Mouse (Mus musculus) layer of hippocampus, adult 9-10 months (tissue): ENCODE results near the gene Ncam1.

Source experiments
- DNase-seq: peaks from one replicate; pipeline ENCODE4 v3.0.0; 2022; ENCODE audit warnings: low spot score

Ncam1 gene

DNA sequence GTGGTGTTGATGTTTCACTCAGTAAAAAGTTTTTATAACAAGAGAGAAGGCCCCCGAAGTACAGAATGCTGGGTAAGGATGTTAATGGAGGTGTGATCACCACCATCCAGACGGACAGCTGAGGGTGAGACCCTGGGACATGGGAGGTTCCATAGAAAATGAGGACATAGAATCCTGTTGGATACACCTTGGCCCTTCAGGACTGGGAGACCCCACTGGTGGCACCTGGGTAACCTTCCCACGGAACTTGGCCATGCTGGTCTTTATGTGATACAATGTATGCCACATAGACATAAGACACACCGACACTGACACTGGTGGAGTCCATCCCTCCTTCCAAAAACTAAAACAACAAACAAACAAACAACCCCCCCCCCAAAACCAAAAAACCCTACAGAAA is 296.5 kb downstream of the Ncam1 start:
- DNase-seq, result no peak

DNA sequence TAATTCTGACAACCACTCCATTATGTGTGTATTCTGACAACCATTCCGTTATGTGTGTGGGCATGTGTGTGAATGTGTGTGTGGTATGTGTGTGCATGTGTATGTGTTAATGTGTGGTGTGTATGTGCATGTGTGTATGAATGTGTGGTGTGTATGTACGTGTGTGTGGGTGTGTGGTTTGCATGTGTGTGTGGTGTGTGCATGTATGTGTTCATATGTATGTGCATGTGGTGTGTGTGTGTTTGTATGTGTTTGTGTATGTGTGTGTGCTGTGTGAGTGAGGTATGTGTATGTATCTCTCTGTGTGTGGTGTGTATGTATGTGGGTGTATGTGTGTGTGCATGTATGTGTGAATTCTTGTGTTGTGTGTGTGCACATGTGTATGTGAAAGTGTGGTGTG is 298.8 kb downstream of the Ncam1 start:
- no peak for DNase-seq

DNA sequence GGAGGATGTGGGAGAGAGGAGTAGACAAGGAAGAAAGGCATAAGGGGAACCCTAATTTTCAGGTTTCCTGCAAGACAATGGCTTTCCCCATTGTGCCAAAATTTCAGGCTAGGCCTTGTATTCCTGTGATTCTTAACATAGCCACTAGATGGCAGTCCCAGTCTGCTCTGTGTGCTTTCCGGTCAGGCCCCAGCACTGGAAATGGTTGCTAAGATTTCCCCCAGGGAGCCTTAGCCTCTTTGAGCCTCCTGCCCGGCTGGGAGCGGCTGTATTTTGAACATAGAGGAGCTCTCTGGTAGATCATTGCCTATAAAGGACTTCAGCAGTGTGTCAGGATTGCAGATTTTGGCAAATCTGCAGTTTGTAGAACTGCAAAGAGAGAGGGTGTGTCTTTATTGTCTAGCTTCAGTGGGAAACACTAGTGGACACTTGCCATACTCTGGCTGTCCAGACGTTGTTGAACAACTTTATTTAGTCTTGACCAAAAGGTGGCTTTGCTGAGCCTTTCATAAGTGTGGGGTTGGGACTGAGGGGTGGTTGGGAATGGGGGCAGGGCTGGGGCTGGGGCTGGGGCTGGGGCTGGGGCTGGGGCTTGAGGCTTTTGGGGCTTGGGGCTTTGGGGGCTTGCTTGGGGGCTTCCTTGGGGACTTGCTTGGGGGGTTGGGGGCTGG is 304.6 kb downstream of the Ncam1 start:
- DNase-seq, result peak; percentile 52

DNA sequence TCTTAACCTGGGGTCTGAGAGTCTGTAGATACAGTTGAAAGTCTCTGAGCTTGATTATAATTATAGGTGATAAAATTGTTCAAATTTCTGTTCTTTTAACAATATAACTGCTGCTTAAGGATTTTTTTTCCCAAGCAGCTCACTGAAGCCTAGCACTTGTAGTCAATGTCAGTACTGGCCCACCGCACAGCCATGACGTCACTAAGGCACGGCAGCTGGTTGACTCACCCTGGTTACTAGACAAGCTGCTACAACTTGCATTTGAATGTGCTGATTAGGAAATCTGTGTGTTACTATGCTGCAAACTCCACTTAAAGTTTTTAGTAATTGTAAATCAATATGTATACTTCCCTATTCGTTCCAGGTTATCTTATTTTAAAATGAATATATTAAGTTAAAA is 308.1 kb downstream of the Ncam1 start:
- DNase-seq, result no peak

DNA sequence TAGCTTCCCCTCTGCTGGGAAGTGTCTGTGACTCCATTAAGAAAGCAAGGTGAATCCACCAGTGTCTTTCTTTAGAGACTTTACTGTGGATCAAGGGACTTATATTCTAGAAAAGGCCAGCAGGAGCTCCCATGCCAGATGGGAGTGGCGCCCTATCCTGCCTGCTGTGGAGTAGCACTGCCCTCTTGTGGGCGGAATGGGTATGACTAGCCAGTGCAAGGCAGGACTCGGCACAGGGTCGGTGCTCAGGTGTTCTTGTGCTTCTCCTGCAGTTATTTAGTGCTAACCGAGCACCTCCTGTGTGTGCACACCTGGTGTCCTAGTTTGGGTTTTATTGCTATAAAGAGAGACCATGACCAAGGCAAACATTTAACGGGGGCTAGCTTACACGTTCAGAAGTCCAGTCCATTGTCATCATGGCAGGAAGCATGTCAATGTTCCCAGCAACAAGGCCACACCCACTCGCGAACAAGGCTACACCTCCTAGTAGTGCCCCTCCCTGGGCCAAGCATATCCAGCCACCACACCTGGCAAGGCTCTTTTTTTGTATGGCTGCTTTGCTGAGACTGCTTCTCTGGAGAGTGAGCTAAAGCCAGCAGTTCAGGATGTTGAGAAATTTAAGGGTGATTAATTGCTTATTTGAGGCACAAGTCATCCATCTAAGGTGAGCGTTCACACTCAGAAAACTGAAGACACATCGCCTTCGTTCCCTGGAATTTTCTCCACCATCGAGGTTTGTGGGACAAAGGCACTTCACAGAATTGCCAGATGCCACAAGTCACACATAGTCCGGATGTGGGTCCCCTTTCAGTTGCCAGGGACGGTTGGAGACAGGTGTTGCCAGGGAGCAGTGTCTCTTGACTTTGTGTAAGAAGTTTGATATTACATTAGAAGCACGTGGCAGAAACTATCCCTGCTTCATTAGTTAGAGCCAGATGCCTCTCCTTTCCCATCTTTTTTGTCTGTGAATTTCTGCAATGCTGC is 309.5 kb downstream of the Ncam1 start:
- DNase-seq, result peak; percentile 83

DNA sequence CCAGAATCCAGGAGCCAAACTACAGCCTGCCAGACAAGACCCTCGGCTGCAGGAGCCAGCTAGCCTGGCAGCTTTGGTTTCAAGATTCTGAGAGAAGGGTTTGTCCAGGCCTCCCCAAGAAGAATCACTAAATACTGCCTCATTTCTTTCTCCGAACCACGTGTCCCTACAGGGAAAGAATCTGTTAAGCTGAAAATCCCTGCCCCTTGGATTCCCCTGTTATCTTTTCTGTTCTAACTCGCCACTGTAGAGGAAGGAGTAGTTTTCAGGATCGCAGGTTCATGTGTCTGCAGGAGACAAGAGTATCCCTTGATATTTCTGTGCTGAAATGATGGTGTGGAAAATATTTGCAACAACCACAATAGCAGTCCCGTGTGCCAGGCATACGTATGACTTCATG is 310.5 kb downstream of the Ncam1 start:
- DNase-seq, result no peak

DNA sequence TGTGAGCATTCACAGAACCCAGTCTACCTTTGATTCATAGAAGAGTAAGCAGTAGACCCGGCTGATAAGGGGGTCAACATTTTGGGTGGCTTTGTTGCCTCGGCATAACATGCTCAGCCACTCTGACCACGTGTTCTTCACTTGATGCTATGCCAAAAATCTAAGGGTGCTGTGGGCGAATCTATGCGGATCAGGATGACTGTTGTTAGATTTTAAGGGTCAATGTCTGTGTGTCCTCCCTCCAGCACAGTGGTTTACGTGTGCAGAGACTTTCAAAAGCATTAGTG is 311.1 kb downstream of the Ncam1 start:
- no peak for DNase-seq

DNA sequence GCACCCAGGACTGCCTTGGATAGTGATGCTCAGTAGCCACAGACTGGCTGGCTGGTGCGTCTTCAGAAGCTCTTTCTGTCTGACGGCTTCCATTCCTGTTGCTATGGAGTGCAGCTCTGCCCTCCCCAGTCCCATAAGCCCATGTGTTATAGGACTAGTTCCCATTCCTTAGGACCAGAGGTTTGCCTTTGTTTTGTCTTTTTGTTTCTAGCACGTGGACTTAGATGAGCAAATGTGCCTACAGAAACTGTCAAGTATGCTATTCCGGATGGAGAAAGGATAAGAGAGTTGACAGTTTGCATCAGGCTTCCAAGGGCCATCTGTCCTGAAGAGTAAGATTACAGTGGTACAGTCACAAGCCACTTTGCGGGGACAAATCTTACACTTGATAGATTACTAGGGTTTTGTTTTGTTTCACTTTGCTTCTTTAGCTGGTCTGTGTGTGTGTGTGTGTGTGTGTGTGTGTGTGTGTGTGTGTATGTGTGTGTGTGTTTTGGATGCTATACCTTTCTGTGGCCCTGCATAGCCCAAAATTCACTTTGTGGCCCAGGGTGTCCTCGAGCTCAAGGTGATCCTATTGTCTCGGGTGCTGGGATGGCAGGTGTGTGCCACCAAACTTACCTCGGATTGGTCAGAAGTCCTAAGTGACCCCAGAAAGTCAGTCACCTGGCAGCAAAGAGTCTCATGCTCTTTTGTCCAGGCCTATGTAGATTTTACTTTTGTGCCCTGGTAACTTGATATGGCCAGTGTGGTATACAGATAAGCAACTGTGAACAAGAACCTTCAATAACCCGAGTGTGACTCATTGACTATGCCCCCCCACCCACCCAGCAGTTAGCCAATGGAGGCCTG is 311.7 kb downstream of the Ncam1 start:
- no peak for DNase-seq

DNA sequence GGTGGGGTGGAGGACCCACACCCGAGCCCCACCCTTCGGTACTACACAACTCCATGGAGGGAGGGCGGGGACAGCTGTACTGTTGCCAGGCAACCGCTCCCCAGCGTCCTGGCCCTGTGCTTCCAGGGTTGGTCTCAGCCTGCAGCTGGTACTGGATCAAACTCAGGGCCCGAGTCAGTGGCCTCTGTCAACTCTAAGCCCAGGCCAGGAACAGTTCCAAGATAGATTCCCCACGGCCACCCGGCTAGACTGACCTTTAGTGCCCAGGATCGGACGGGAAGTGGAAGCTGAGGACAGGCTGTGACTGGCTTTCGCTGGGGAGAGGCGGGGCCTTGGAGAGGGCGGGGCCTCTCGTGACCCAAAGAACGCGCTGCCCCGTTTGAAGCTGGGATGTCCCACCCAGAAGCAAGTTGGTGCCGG is 312.8 kb downstream of the Ncam1 start, which contains the start of gene Ttc12:
Ttc12 (minus strand) TSS at position 334 of the 420 bp plus-strand sequence.
- DNase-seq, result no peak

DNA sequence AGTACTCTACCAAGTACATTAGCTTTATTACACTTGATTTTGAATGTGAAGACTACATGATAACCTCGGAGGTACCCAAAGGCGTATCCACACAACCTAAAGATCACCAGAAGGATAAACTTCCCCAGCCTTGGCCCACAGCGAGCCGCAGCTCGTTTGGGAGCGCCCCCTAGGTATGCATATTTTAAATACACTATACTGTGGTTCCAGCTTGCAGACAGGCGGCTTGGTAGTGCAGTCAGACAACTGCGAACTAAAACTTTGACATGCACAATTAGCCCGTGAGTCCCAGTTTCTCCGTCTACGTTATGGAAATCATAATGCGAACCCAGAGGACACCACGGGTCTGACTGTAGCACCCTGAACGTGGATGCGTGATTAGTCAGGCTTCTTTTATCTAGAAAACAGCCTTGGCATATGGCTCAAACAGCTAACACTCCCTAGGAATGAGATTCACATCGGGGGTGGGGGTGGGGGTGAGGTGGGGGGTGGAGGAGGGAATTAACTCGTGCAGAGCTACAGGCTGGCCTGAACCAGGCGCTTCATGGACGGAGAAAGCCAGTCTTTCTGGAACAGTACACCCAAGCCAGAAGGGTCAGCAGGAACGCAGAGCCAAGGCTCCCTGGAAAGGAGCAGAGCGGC is 313.4 kb downstream of the Ncam1 start:
- no peak for DNase-seq

DNA sequence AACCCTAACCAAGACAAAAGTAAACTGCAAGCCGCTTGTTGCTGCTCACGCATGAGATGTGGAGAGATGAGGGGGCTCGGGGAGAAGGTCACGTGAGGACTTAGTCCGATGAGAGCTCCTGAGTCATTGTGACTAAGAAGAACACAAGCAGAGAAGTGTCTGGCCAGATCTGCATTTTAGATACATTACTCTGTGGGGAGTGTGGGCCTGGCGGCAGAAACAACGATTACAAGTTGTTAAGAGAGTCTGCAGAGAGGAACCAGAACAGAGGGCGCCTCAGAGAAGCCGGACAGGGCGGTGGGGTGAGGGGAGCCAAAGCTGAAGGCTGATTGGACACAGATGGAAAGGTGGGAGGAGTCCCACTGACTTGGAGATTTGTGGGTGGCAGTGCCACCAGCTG is 315.4 kb downstream of the Ncam1 start:
- DNase-seq, result no peak

DNA sequence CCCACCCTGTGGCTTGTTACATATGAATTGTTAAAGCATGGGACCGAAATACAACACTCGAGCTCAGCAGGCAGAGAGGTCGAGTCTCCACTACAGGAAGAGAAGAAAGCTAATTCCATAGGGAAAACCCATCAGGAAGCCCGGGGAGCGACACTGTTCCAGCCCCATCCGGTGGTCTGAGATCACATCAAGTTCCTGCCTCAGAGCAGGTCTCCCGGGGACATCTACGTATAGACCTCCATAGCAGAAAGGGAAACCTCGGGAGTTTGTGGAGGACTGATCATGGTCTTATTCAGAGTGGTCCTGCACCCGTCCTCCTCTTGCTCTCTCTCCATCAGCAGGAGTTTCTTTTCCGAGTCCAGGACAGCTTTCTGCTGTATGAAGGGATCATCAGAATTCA is 326.6 kb downstream of the Ncam1 start:
- no peak for DNase-seq

DNA sequence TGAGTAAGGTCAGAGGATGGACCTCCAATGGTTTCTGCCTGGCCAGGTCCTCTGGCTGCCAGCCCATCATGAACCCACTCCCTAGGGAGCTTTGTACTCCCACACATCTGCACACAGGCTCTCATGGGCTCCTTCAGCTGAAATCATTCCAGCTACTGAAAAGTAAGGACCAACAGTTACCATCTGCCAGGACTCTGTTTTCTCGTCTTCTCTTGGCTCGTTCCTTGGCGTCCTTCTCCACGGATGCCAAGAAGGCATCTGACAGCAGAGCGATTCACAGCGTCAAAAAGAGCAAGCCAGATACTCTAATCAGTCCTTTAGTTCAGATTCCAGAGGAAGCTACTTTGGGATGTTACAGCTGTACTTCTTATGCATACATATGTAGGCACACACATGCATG is 327.8 kb downstream of the Ncam1 start:
- DNase-seq, result no peak

DNA sequence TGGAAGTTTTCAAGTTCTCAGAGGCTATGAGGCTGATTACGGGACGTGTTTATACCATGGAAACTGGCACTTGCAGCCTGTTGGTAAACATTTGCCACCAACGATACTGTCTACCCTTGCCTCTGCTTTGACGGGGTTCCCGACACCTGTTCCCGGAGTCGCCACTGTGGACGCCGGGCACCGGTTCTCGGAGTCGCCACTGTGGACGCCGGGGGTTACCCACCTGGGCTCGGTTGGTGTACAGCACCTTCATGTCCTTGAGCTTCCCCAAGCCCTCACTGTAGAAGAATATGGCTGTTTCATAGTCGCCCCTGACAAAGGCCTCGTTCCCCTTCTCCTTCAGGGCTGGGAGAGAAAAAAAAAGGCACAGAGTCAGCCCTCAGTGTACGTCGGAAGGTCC is 328.7 kb downstream of the Ncam1 start:
- no peak for DNase-seq

DNA sequence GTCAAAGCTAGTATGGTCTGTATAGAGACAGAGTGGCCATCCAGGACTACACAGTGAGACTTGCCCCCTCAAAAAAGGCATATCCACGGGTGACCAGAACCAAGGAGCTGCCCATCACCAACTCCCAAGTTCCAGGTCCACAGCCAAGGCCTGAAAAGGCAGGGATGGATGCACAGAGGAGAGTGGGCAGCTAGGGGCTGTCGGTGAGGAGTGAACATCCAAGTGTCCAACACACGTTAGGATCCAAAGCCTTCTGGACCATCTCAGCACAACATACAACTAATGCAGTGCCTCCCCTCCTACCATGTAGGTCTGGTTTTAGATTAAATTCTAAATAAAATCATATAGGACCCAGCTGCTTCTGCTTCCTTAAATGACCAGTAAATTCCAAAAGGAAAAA is 342.6 kb downstream of the Ncam1 start:
- DNase-seq, result no peak

DNA sequence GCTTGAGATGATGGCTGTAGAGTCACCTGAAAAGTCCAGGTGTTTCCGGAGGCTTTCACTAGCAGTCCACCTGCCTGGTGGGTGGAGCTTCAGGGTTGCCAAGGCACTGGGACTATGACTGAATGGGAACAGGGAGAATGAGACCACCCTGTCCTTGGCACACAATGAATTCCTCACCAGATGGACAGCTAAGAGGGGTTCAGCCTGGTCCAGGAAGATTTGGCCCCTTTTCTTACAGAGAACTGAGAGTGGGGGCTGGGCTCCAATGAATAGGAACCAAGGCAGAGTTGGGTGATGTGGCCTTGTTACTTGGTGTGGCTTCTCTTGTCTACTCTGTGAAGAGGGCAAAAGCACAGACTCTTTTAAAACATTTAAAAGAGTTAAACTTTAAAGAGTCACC is 346.3 kb downstream of the Ncam1 start:
- DNase-seq, result no peak
